Mouse (Mus musculus) cortical plate, adult 2 months (tissue): ENCODE results near the gene St3gal6.

Experiments used
- CTCF ChIP-seq: fragments of 200-500 bp; IDR thresholded peaks from 2 replicates; pipeline ENCODE4 v1.5.1; 2011; ENCODE audit warnings: mild to moderate bottlenecking, control low read depth, low read length; ENCODE audit not compliant: insufficient read depth; ENCODE audit errors: extremely low read depth
- POLR2A ChIP-seq: fragments of 200-500 bp; IDR thresholded peaks from 2 replicates; pipeline ENCODE4 v1.6.1; 2011; ENCODE audit warnings: mild to moderate bottlenecking, low read length, control low read depth; ENCODE audit not compliant: insufficient read depth; ENCODE audit errors: extremely low read depth

GRCm38 (mm10) chr16:58521900-58522299 is 2.1 kb downstream of the St3gal6 start:
- TF ChIP-seq CTCF (no peak), POLR2A (no peak)
